Mouse (Mus musculus) small intestine, adult 2 months (tissue): Measurements from ENCODE around the gene Nol6. TPM values are rescaled to one million over a fixed set of nuclear protein-coding genes. Genes with fewer than 3 reads are reported as not detected.

ENCODE experiments used
- H3K27ac ChIP-seq: fragments of 200-500 bp; 2 replicates; pipeline ENCODE4 v1.5.1; 2012; ENCODE audit warnings: low read depth, low read length, control low read depth, inconsistent platforms; ENCODE audit not compliant: insufficient read depth
- H3K27me3 ChIP-seq: fragments of 200-500 bp; 2 replicates; pipeline ENCODE4 v1.6.1; 2012; ENCODE audit warnings: mild to moderate bottlenecking, moderate library complexity, low read length, inconsistent platforms; ENCODE audit not compliant: control insufficient read depth, insufficient read depth
- H3K36me3 ChIP-seq: fragments of 200-500 bp; 2 replicates; pipeline ENCODE4 v1.6.1; 2012; ENCODE audit warnings: mild to moderate bottlenecking, low read length, control low read depth, inconsistent platforms; ENCODE audit not compliant: control insufficient read depth, insufficient read depth
- H3K4me1 ChIP-seq: fragments of 200-500 bp; 2 replicates; pipeline ENCODE4 v1.6.1; 2012; ENCODE audit warnings: low read length, inconsistent platforms, mixed read lengths; ENCODE audit not compliant: control insufficient read depth, insufficient read depth, insufficient read length
- H3K4me3 ChIP-seq: fragments of 200-500 bp; 2 replicates; pipeline ENCODE4 v1.5.1; 2012; ENCODE audit warnings: low read depth, mild to moderate bottlenecking, control low read depth, inconsistent platforms, low read length, moderate library complexity
- CTCF ChIP-seq: fragments of 200-500 bp; IDR thresholded peaks from 2 replicates; pipeline ENCODE4 v1.5.1; 2012; ENCODE audit warnings: low read depth, mild to moderate bottlenecking, control low read depth, inconsistent platforms, low read length, moderate library complexity, mixed read lengths; ENCODE audit not compliant: insufficient replicate concordance, insufficient read length; ENCODE audit errors: extremely low read depth
- POLR2A ChIP-seq: fragments of 200-500 bp; IDR thresholded peaks from 2 replicates; pipeline ENCODE4 v1.6.1; 2012; ENCODE audit warnings: low read depth, mild to moderate bottlenecking, control low read depth, inconsistent platforms, low read length, moderate library complexity
- WGBS: fragments of 180-500 bp; shearing (Covaris S2); methylation state at CpG from one replicate; pipeline ENCODE4 v1.1.7; 2018; 5-methylcytosine and 5-hydroxymethylcytosine counted together
- polyA plus RNA-seq: library from polyadenylated mRNA; depleted of rRNA; stranded (reverse); fragments of >200 nt; gene quantifications from 2 replicates; pipeline ENCODE4 v1.2.3, GENCODE M21; 2012; rRNA removed

The Nol6 gene
- polyA plus RNA-seq = 10.4 and 16.6 TPM in 2 replicates

- Histone ChIP-seq H3K36me3 (peaks cover 18% of the 10 kb centered on the region), H3K27me3 (no peaks in the 10 kb centered on the region), H3K4me3 (peak within 1 kb of the TSS; percentile 87), H3K4me1 (no peaks in the 10 kb centered on the region; the same call in none of the 2 replicates), H3K27ac (no peak within 1 kb of the TSS)
- under 1% methylated on average over 29 of the region's 29 CpGs for WGBS
- no peak for TF ChIP-seq CTCF
- TF ChIP-seq POLR2A = no peak
Observed at GRCm38 (mm10) chr4:41124180-41124951, at the start of gene Nol6. Nol6 (minus strand) TSS chr4:41124455.

- Histone ChIP-seq H3K36me3 (peaks cover 15% of the 10 kb centered on the region), H3K4me1 (no peaks in the 10 kb centered on the region), H3K4me3 (no peak overlapping the region), H3K27ac (no peak overlapping the region), H3K27me3 (no peaks in the 10 kb centered on the region)
- no peak for TF ChIP-seq CTCF
- no peak for TF ChIP-seq POLR2A
- 86% methylated on average over 2 of the region's 2 CpGs for WGBS
Observed at GRCm38 (mm10) chr4:41170970-41171369, 46.7 kb upstream of the Nol6 start.

GRCm38 (mm10) chr4:41165693-41166475 lies 41.6 kb upstream of the Nol6 start:
- Histone ChIP-seq H3K27ac (no peak overlapping the region), H3K4me3 (no peak overlapping the region), H3K4me1 (no peaks in the 10 kb centered on the region), H3K36me3 (peaks cover 6% of the 10 kb centered on the region), H3K27me3 (no peaks in the 10 kb centered on the region)
- TF ChIP-seq CTCF (no peak), POLR2A (no peak)
- 64% methylated on average over 6 of the region's 6 CpGs for WGBS

GRCm38 (mm10) chr4:41164974-41165373 lies 40.7 kb upstream of the Nol6 start:
- Histone ChIP-seq H3K27ac (no peak overlapping the region), H3K4me1 (no peaks in the 10 kb centered on the region), H3K27me3 (no peaks in the 10 kb centered on the region), H3K4me3 (no peak overlapping the region), H3K36me3 (peaks cover 6% of the 10 kb centered on the region)
- TF ChIP-seq CTCF (no peak), POLR2A (no peak)
- WGBS = 47% methylated on average over 2 of the region's 2 CpGs

GRCm38 (mm10) chr4:41161232-41161631 lies 37.0 kb upstream of the Nol6 start:
- Histone ChIP-seq H3K27ac (no peak overlapping the region), H3K4me1 (peaks cover 3% of the 10 kb centered on the region; the same call in 1 of the 2 replicates), H3K27me3 (no peaks in the 10 kb centered on the region), H3K4me3 (no peak overlapping the region), H3K36me3 (no peaks in the 10 kb centered on the region)
- 97% methylated on average over 3 of the region's 3 CpGs for WGBS
- no peak for TF ChIP-seq POLR2A
- no peak for TF ChIP-seq CTCF

- 93% methylated on average over 1 of the region's 1 CpGs for WGBS
- Histone ChIP-seq H3K27ac (no peak overlapping the region), H3K4me3 (no peak overlapping the region), H3K36me3 (no peaks in the 10 kb centered on the region), H3K4me1 (peaks cover 3% of the 10 kb centered on the region; the same call in 1 of the 2 replicates), H3K27me3 (no peaks in the 10 kb centered on the region)
- no peak for TF ChIP-seq POLR2A
- TF ChIP-seq CTCF = no peak
Observed at GRCm38 (mm10) chr4:41158251-41158650, 34.0 kb upstream of the Nol6 start.

- WGBS = 32% methylated on average over 9 of the region's 9 CpGs
- no peaks in the 10 kb centered on the region for H3K27me3 ChIP-seq
- TF ChIP-seq POLR2A (no peak), CTCF (no peak)
- no peak overlapping the region for H3K4me3 ChIP-seq
- no peaks in the 10 kb centered on the region for H3K36me3 ChIP-seq
- 0 out of 2 replicates have a peak overlapping the region, but pooled peaks have one; percentile 10 for H3K27ac ChIP-seq
- peaks cover 3% of the 10 kb centered on the region; the same call in 1 of the 2 replicates for H3K4me1 ChIP-seq
Observed at GRCm38 (mm10) chr4:41156961-41157360, 32.7 kb upstream of the Nol6 start.
